Mouse (Mus musculus): Measurements from ENCODE around the gene Tango2. TPM values are rescaled to one million over a fixed set of nuclear protein-coding genes. Genes with fewer than 3 reads are reported as not detected.

Tango2 gene
- polyA plus RNA-seq, 1 experiment from 2014 or later = 70.0 TPM

DNA sequence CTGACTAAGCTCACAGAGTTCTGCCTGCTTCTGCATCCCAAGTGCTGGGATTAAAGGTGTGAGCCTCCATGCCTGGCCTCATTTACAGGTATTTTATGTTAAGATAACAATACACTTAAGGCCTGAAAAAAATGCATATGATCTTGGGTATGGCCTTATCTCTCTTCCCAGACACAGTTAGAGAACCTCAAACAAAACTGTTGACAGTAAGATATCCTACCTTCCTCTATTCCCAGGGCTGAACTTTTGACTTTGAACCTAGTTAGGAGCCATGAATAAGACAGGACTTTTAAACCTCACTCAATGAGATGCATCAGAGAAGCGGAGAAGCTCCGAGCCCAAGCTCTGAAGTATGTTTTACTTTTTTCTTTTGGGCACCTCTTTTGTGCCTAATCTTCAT lies 5.8 kb downstream of the Tango2 start:
- Histone ChIP-seq H3K36me3 (ENCODE audit: control insufficient read depth, insufficient read depth, low read length) (peaks cover 5% of the 10 kb centered on the region; the same call in 1 of the 2 replicates), H3K4me2 (ENCODE audit: low read length) (no peak overlapping the region; the same call in 1 of the 2 replicates), H3K9me3 (ENCODE audit: control insufficient read depth, low read length) (no peaks in the 10 kb centered on the region), H3K9ac (replicated peaks; ENCODE audit: low read length) (no peak overlapping the region), H3K4me3 (replicated peaks; ENCODE audit: low read depth, low read length) (no peak overlapping the region), H3K4me1 (ENCODE audit: control insufficient read depth, insufficient read depth, low read length) (peaks cover 24% of the 10 kb centered on the region), H3K27ac (replicated peaks; ENCODE audit: low read depth, low read length) (no peak overlapping the region), H3K27me3 (ENCODE audit: control insufficient read depth, insufficient read depth, low read length) (no peaks in the 10 kb centered on the region)
- 78% methylated on average over 2 of the region's 2 CpGs for WGBS
- DNase-seq = no peak
- no peak for ATAC-seq (ENCODE audit: low FRiP score, low TSS enrichment)

DNA sequence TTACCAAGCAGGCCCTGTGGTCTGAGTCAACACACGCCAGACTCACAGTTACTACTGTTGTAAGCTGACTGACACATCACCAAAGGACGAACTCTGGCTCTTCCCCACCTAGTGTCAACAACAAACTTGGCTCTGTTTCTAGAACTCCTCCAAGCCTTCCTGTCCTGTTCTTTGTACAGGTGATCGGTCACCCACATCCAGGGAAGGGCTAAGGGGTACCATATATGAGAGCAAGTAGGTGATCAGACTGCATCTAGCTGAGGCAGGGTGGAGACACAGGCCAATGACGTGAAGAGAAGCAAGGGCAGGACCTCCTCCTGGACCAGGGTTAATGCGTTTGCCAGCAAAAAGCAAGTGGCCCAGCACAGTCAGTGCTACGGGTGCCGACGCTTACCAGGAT lies 6.3 kb downstream of the Tango2 start:
- peaks cover 5% of the 10 kb centered on the region; the same call in 1 of the 2 replicates for H3K36me3 ChIP-seq (ENCODE audit: control insufficient read depth, insufficient read depth, low read length)
- H3K9ac ChIP-seq (replicated peaks; ENCODE audit: low read length) = no peak overlapping the region
- 92% methylated on average over 8 of the region's 8 CpGs for WGBS
- no peak overlapping the region for H3K4me2 ChIP-seq (ENCODE audit: low read length)
- H3K4me1 ChIP-seq (ENCODE audit: control insufficient read depth, insufficient read depth, low read length) = peaks cover 24% of the 10 kb centered on the region
- H3K9me3 ChIP-seq (ENCODE audit: control insufficient read depth, low read length) = no peaks in the 10 kb centered on the region
- no peaks in the 10 kb centered on the region for H3K27me3 ChIP-seq (ENCODE audit: control insufficient read depth, insufficient read depth, low read length)
- no peak overlapping the region for H3K4me3 ChIP-seq (replicated peaks; ENCODE audit: low read depth, low read length)
- ATAC-seq (ENCODE audit: low FRiP score, low TSS enrichment) (no peak), DNase-seq (no peak)
- H3K27ac ChIP-seq (replicated peaks; ENCODE audit: low read depth, low read length) = no peak overlapping the region

DNA sequence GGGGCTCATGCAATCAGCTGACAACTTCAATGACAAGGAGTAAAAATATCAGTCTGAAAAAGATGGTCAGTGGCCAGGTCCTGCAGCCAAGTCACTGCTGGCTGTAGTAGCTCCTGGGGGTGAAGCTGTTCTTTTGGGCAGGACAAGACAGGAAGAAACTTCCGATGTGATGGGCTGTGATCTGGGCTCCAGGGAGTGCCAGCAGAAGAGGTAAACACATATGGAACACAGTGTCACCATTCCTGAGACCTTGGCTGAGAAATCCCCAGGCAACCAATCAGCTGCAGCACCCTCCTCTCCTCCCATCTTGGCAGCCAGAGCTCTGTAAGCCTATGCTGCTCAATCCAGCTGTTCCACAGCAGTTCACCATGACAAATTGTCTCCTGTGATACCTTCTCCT lies 8.0 kb downstream of the Tango2 start:
- 40% methylated on average over 1 of the region's 1 CpGs for WGBS
- Histone ChIP-seq H3K4me2 (ENCODE audit: low read length) (no peak overlapping the region), H3K36me3 (ENCODE audit: control insufficient read depth, insufficient read depth, low read length) (peaks cover 5% of the 10 kb centered on the region; the same call in 1 of the 2 replicates), H3K9me3 (ENCODE audit: control insufficient read depth, low read length) (no peaks in the 10 kb centered on the region), H3K27me3 (ENCODE audit: control insufficient read depth, insufficient read depth, low read length) (no peaks in the 10 kb centered on the region), H3K27ac (replicated peaks; ENCODE audit: low read depth, low read length) (no peak overlapping the region), H3K4me3 (replicated peaks; ENCODE audit: low read depth, low read length) (no peak overlapping the region), H3K4me1 (ENCODE audit: control insufficient read depth, insufficient read depth, low read length) (peaks cover 20% of the 10 kb centered on the region), H3K9ac (replicated peaks; ENCODE audit: low read length) (no peak overlapping the region)
- no peak for ATAC-seq (ENCODE audit: low FRiP score, low TSS enrichment)
- DNase-seq = no peak

DNA sequence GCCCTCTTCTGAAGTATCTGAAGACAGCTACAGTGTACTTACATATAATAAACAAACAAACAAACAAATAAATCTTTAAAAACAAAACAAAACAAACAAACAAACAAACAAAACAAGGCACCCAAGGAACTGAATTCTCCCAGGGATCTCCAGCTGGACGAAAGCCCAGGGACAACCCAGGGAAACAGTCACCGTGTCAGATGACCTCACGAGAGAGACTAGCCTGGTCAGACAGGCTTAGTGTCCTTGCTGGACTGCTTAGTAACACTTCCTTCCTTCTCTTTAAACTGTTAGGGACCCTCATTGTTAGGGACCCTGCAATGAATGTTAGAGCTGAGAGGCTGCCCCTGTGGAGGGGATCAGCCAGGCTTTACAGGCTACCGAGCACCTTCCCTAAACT lies 10.6 kb downstream of the Tango2 start:
- H3K27ac ChIP-seq (replicated peaks; ENCODE audit: low read depth, low read length) = no peak overlapping the region
- H3K4me1 ChIP-seq (ENCODE audit: control insufficient read depth, insufficient read depth, low read length) = peaks cover 4% of the 10 kb centered on the region; the same call in 1 of the 2 replicates
- H3K4me2 ChIP-seq (ENCODE audit: low read length) = no peak overlapping the region
- no peaks in the 10 kb centered on the region for H3K9me3 ChIP-seq (ENCODE audit: control insufficient read depth, low read length)
- ATAC-seq (ENCODE audit: low FRiP score, low TSS enrichment) (no peak), DNase-seq (no peak)
- H3K27me3 ChIP-seq (ENCODE audit: control insufficient read depth, insufficient read depth, low read length) = no peaks in the 10 kb centered on the region
- H3K36me3 ChIP-seq (ENCODE audit: control insufficient read depth, insufficient read depth, low read length) = peaks cover 13% of the 10 kb centered on the region; the same call in 1 of the 2 replicates
- H3K9ac ChIP-seq (replicated peaks; ENCODE audit: low read length) = no peak overlapping the region
- 96% methylated on average over 4 of the region's 4 CpGs for WGBS
- no peak overlapping the region for H3K4me3 ChIP-seq (replicated peaks; ENCODE audit: low read depth, low read length)

DNA sequence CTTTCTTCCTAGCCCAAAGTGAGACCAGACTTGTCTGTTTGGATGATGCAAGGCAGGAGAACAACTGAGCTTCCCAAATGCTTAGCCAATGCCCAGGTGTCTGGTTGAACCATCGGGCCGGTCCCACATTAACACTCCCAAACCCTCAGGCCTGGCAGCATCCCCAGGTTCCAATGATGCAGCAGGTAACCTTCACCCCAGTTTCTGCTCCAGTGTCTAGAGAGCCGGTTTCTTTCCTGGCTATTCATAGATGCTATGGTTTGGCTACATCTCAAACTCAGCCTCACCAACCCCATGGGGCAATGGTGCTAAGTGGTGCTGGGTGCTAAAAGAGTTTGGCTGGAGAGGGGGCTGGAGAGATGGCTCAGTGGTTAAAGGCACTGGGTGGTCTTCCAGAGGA lies 11.9 kb downstream of the Tango2 start:
- peaks cover 13% of the 10 kb centered on the region; the same call in 1 of the 2 replicates for H3K36me3 ChIP-seq (ENCODE audit: control insufficient read depth, insufficient read depth, low read length)
- 91% methylated on average over 3 of the region's 3 CpGs for WGBS

DNA sequence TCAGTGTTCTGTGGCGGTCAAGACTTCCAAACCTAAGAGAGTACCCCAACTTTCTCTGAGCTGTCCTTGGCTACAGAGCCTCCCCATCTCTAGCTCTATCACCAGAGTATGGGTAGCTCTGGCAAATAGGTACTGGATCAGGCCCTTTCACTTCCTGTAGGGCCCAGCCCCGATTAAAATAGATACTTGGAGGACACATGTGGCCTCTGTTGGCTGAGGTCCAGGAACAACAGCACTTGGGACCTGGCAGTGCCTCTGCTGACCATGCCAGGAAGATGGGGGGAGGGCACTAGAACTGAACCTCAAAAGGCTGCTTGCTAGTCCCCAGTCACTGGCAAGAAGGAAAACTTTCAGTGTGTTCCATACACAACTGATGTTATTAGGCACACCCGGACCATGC lies 13.9 kb downstream of the Tango2 start:
- Histone ChIP-seq H3K4me1 (ENCODE audit: control insufficient read depth, insufficient read depth, low read length) (no peaks in the 10 kb centered on the region), H3K9me3 (ENCODE audit: control insufficient read depth, low read length) (no peaks in the 10 kb centered on the region), H3K27me3 (ENCODE audit: control insufficient read depth, insufficient read depth, low read length) (no peaks in the 10 kb centered on the region), H3K4me2 (ENCODE audit: low read length) (no peak overlapping the region), H3K27ac (replicated peaks; ENCODE audit: low read depth, low read length) (no peak overlapping the region), H3K36me3 (ENCODE audit: control insufficient read depth, insufficient read depth, low read length) (peaks cover 13% of the 10 kb centered on the region; the same call in 1 of the 2 replicates), H3K4me3 (replicated peaks; ENCODE audit: low read depth, low read length) (no peak overlapping the region), H3K9ac (replicated peaks; ENCODE audit: low read length) (no peak overlapping the region)
- no peak for DNase-seq
- no peak for ATAC-seq (ENCODE audit: low FRiP score, low TSS enrichment)
- 90% methylated on average over 3 of the region's 3 CpGs for WGBS

More for the DNA sequence above, 11.9 kb downstream of the Tango2 start:
- no peaks in the 10 kb centered on the region for H3K9me3 ChIP-seq (ENCODE audit: control insufficient read depth, low read length)
- no peak overlapping the region for H3K4me2 ChIP-seq (ENCODE audit: low read length)
- H3K27me3 ChIP-seq (ENCODE audit: control insufficient read depth, insufficient read depth, low read length) = no peaks in the 10 kb centered on the region
- no peak overlapping the region for H3K27ac ChIP-seq (replicated peaks; ENCODE audit: low read depth, low read length)
- 0 out of 2 replicates have a peak, but pooled peaks cover 4% of the 10 kb centered on the region for H3K4me1 ChIP-seq (ENCODE audit: control insufficient read depth, insufficient read depth, low read length)
- H3K4me3 ChIP-seq (replicated peaks; ENCODE audit: low read depth, low read length) = no peak overlapping the region
- DNase-seq (no peak), ATAC-seq (ENCODE audit: low FRiP score, low TSS enrichment) (no peak)
- no peak overlapping the region for H3K9ac ChIP-seq (replicated peaks; ENCODE audit: low read length)

DNA sequence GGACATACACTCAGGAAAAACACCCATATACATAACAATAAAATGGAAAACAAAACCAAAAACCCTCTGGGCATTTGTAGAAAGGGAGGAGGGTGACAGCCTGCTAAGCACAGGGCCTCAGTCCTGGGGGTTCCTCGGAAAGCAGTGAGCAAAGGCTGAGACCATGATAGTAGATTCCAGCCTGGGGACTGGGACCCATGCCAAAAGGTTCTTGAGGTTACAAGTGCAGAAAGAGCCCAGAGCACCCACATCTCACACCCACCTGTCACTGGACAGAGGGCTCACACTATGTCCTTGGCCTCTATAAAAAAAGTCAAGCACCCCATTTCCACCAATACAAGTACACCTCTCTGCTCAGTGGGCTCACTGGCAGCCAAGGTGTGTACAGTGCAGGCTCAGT lies 19.4 kb downstream of the Tango2 start:
- 81% methylated on average over 1 of the region's 1 CpGs for WGBS
- Histone ChIP-seq H3K9me3 (ENCODE audit: control insufficient read depth, low read length) (no peaks in the 10 kb centered on the region), H3K36me3 (ENCODE audit: control insufficient read depth, insufficient read depth, low read length) (peaks cover 16% of the 10 kb centered on the region; the same call in 1 of the 2 replicates), H3K4me1 (ENCODE audit: control insufficient read depth, insufficient read depth, low read length) (no peaks in the 10 kb centered on the region), H3K9ac (replicated peaks; ENCODE audit: low read length) (no peak overlapping the region), H3K27ac (replicated peaks; ENCODE audit: low read depth, low read length) (no peak overlapping the region), H3K4me3 (replicated peaks; ENCODE audit: low read depth, low read length) (no peak overlapping the region), H3K27me3 (ENCODE audit: control insufficient read depth, insufficient read depth, low read length) (no peaks in the 10 kb centered on the region), H3K4me2 (ENCODE audit: low read length) (no peak overlapping the region)
- DNase-seq = no peak
- ATAC-seq (ENCODE audit: low FRiP score, low TSS enrichment) = no peak

DNA sequence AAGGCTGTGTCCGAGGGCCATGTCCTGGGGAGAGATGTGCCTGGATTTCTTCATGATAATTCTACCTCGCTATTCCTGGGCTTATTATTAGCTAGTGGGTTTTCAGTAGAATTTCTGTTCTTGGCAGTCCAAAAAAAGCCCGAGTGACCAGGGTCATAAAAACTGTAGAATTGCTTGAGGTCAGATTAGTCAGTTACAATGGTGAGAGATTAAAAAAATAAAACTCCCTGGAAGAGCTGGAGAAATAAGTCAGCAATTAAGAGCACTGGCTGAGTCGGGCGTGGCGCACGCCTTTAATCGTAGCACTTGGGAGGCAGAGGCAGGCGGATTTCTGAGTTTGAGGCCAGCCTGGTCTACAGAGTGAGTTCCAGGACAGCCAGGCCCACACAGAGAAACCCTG lies 20.0 kb downstream of the Tango2 start:
- Histone ChIP-seq H3K36me3 (ENCODE audit: control insufficient read depth, insufficient read depth, low read length) (peaks cover 16% of the 10 kb centered on the region), H3K9me3 (ENCODE audit: control insufficient read depth, low read length) (no peaks in the 10 kb centered on the region), H3K27me3 (ENCODE audit: control insufficient read depth, insufficient read depth, low read length) (no peaks in the 10 kb centered on the region), H3K9ac (replicated peaks; ENCODE audit: low read length) (no peak overlapping the region), H3K4me1 (ENCODE audit: control insufficient read depth, insufficient read depth, low read length) (no peaks in the 10 kb centered on the region), H3K4me3 (replicated peaks; ENCODE audit: low read depth, low read length) (no peak overlapping the region), H3K27ac (replicated peaks; ENCODE audit: low read depth, low read length) (no peak overlapping the region), H3K4me2 (ENCODE audit: low read length) (no peak overlapping the region)
- DNase-seq = no peak
- WGBS = 93% methylated on average over 9 of the region's 9 CpGs
- no peak for ATAC-seq (ENCODE audit: low FRiP score, low TSS enrichment)

DNA sequence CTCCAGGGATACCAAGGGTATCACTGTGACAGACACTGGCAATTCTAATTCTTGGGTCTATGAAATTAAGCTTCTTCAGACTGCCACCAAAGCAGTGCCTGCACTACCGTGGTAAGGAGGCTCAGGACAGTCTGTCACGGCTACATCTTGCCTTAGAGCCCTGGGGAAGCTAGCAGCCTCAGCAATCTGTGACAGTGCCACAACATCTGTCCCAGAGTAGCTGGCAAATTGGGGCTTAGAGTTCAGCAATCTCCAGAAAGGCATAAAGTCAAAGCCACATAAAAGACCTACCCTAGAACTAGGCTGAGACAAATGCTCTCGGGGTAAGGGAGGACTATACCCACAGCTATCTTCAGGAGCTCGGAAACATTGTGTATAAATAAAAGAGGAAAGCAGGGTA lies 22.2 kb downstream of the Tango2 start:
- WGBS = 85% methylated on average over 4 of the region's 4 CpGs
- Histone ChIP-seq H3K4me2 (ENCODE audit: low read length) (no peak overlapping the region), H3K4me3 (replicated peaks; ENCODE audit: low read depth, low read length) (no peak overlapping the region), H3K27me3 (ENCODE audit: control insufficient read depth, insufficient read depth, low read length) (no peaks in the 10 kb centered on the region), H3K27ac (replicated peaks; ENCODE audit: low read depth, low read length) (no peak overlapping the region), H3K36me3 (ENCODE audit: control insufficient read depth, insufficient read depth, low read length) (peaks cover 26% of the 10 kb centered on the region), H3K9ac (replicated peaks; ENCODE audit: low read length) (no peak overlapping the region), H3K4me1 (ENCODE audit: control insufficient read depth, insufficient read depth, low read length) (no peaks in the 10 kb centered on the region), H3K9me3 (ENCODE audit: control insufficient read depth, low read length) (no peaks in the 10 kb centered on the region)
- ATAC-seq (ENCODE audit: low FRiP score, low TSS enrichment) = no peak
- DNase-seq = no peak
